Mouse (Mus musculus): ENCODE data around the gene Olfr1124.
"Not testable (repeated sequence)": the region's sequence is repeated elsewhere in the genome, so short reads cannot be mapped to it uniquely, and the experiment has no call there.

The Olfr1124 gene

GRCm38 (mm10) chr2:87429975-87430374 is at the start of gene Olfr1124:
TSS of gene Olfr1124 (plus strand) at chr2:87430275.
- no peak for DNase-seq

GRCm38 (mm10) chr2:87383935-87384334 is 46.1 kb upstream of the Olfr1124 start:
- DNase-seq: no peak

GRCm38 (mm10) chr2:87385549-87385948 is 44.5 kb upstream of the Olfr1124 start, which contains the start of gene Olfr1122:
TSS of gene Olfr1122 (plus strand) at chr2:87385849.
- DNase-seq: no peak

- DNase-seq: not testable (repeated sequence)
These were observed 36.5 kb upstream of the Olfr1124 start for GRCm38 (mm10) chr2:87393605-87394004.

GRCm38 (mm10) chr2:87394686-87395085 is 35.4 kb upstream of the Olfr1124 start:
- not testable (repeated sequence) for DNase-seq

- no peak for DNase-seq
These were observed 13.7 kb upstream of the Olfr1124 start, which contains the start of gene Olfr1123 for GRCm38 (mm10) chr2:87416335-87416734. TSS of gene Olfr1123 (plus strand) at chr2:87416635.

- DNase-seq: no peak
These were observed 7.7 kb downstream of the Olfr1124 start for GRCm38 (mm10) chr2:87437731-87438130.

- DNase-seq: no peak
These were observed 23.6 kb downstream of the Olfr1124 start, which contains the start of gene Olfr1126 for GRCm38 (mm10) chr2:87453662-87454061. TSS of gene Olfr1126 (plus strand) at chr2:87453962.

GRCm38 (mm10) chr2:87461769-87462168 is 31.7 kb downstream of the Olfr1124 start:
- DNase-seq: no peak

GRCm38 (mm10) chr2:87480207-87480606 is 50.1 kb downstream of the Olfr1124 start:
- no peak for DNase-seq

- DNase-seq: no peak
These were observed 51.1 kb downstream of the Olfr1124 start for GRCm38 (mm10) chr2:87481158-87481557.

- no peak for DNase-seq
These were observed 52.2 kb downstream of the Olfr1124 start for GRCm38 (mm10) chr2:87482276-87482675.
